Mouse (Mus musculus) kidney, adult 18-20 months (tissue): ENCODE measurements around the gene Cog4.

ENCODE experiments used
- DNase-seq: peaks from one replicate; pipeline ENCODE4 v3.0.0; 2021

Cog4 gene

DNA sequence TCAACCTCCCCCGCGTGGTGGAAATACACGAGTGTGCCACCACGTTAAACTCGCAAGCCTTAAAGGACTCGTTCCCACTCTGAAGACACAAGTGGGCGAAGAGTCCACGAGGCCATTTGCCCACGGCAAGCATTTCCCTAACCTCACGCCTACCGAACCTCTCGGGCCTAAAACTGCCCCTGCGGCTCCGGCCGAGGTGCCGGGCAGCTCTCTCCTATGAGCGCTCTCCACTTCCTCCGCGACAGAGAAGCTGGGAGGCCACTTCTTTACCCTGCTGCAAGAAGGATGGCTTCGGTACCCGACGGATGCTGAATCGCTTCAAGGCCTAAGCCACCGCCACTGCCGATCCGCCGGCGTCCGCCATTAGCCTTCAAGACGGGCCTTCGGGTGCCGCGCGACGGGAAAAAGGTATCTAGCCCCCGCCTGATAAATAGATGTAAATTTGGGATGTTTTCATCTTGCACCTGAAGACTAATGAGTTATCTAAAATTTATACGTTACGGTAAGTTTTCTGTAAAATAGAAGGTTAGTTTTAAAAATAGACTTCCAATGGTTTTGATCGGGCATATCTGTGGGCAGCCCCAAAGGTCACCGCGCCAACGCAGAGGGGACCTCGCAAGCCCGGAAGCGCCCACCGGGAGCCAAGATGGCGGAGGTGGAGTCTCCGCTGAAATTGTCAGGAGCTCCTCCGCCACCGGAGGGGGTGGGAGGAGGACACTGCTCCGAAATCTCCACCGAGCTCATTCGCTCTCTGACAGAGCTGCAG, at the start of gene Cog4, which contains the start of gene Sf3b3:
Gene Cog4, plus strand, starts transcription at position 196 of the 766 bp plus-strand sequence.
Gene Sf3b3, minus strand, starts transcription at position 383 of the 766 bp plus-strand sequence.
- DNase-seq = peak; percentile 88

DNA sequence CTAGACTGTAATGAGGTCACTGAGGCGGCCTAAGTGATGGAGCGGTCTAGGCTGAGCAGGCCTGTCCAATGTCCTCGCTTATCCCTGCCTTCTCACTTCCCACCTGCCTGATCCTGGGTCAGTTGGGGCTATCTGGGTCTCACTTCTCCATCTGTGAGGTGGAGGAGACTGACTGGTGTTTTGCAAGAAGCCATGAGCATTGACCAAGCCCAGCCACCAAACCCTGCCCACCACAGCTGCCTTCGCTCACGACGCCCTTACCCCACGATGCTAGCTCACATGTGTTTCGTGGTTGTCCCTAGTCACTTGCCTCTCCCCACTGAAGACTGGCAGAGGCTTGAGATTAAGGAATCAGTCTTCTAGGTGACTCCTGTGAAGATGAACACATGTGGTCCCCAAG, 49.3 kb upstream of the Cog4 start:
- DNase-seq = no peak

DNA sequence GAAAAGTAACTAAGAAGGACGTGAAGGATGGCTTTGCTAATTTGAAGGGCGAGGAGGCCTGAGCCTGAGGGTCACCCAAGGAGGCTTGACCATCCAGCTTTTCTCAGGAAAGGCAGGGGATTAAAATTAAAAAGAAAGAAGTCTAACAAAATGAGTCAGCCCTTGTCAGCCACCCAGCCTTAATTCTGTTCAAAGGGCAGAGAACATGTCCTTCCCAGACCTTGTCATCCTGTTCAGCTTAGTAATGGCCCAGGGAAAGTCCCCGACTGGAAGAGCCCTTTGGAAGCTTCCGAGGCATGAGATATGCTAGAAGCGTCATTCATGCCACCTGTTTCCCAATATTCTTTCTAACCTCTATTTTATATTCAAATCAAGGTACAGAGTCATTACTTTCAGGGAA, 43.4 kb upstream of the Cog4 start:
- DNase-seq = peak; percentile 34

DNA sequence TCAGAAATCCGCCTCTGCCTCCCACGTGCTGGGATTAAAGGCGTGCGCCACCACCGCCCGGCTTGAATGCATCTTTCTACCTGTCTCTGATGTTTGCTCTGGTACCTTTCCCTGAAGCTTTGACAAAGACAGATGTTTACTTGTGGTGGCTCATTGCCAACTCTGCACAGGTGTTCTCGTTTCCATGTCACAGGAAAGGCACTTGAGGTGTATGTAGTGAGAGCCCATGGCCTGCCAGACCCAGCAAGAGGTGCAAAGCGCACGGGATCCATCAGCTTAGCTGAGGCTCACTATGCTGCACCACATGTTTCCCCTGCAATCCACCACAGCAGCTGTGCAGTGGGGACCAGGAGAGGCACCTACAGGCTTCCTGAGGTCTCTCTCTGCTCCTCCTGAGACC, 42.5 kb upstream of the Cog4 start:
- DNase-seq = no peak

DNA sequence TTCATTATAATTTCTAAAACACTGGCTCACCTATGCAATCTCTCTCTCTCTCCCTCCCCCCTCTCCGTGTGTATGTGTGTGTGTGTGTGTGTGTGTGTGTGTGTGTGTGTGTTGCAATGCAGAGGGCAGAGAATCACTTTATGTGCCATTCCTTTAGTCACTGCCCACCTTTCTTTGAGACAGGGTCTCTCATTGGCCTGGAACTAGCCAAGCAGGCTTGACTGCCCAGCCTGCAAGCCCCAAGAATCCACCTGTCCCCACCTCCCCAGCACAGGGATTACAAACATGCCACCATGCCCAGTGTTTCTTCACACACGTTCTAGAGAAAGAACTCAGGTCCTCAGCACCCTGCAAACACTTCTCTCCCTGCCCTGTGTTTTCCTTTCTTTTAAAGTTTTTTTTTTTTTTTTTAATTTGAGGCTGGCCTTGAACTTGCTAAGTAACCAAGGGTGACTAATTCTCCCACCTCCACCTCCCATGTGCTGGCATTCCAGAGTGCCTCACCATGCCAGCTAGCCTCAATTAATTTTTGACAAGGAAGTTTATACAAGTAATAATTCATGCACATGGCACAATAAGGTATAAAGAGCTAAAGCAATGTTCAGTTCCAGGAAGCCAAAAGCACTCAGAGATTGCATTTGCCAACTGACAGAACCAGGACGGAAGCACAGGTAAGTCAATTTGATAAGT, 41.4 kb upstream of the Cog4 start:
- no peak for DNase-seq

DNA sequence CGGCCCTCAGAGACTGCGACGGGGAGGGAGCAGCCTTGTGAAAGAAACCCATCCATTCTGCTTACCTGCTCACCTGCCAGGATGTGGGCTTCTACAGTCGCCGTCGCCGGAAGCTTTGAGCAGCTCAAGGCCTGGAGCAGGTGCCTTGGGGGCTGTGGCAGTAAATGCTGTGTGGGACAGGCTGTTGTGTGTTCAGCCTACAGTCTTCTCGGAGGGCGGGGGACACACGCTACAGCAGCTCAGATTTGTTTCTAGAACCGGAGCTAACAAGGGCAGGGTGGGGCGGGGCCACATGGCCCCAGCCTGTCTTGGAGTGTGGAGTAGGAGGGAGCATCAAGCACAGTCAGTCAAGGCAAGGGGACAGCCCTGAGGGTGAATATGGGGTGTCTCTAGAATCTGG, 40.7 kb upstream of the Cog4 start, which contains the start of gene Il34:
Gene Il34, minus strand, starts transcription at position 256 of the 400 bp plus-strand sequence.
- DNase-seq = peak; percentile 34

DNA sequence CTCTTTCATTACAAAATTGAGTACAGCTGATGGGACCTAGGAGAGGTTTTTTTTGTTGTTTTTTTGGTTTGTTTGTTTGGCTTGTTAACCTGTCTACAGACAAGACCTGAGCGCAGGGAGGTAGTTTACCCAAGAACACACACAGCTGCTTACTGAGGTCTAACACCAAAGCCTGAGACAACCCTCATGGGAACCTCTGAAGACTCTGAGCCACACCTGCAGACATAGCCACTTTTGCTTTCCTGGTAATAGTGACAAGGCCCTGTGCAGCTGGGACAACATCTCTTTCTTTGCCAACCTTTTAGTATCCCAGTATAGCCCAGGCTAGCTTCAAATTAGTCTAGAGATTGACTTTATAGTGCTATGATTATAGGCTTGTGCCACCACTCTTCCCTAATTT, 40.3 kb upstream of the Cog4 start:
- no peak for DNase-seq

DNA sequence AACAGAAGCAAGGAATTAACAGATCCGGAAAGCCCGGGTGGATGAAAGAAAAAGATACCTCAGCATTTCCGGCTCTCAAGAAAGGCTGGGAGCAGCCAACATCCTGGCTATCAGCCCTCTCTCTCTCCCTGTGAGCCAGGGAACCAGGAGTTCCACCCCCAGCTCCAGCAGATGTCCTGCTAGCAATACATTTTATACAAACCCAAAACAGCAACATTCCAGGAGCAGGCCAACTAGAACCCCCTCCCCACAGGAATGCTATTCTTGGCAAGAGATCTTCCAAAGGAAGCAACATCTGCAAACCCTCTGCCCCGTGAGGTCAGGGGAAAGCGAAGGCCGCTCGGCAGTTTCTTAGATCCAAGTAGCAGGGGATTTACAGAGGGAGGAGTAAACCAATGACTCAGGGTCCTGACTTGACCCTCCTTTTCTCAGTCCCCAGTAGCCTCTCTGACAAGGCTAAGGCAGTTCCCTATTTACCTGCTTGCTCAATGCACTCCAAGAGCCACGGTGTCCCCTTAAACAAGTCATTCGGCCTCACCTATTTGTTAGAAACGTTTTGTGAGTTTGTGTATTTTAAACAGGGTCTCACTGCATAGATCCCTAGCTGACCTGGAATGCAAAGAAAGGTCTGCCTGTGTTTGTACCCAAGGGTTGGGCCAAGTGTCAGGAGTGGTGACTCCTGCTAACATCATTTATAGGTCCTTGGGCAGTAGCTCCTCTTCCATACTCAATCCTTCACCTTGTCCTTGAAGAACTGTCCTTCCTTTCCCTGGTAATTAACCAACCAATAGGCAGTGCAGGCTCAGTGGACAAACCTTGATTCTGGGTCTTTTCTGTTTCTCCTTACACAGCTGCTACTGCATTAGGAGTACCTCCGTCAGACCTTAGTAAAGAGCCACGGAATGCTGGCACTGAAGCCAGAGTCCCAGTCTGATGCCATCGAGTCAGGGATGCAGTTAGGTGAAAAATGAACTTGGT, 37.6 kb upstream of the Cog4 start:
- peak; percentile 28 for DNase-seq

DNA sequence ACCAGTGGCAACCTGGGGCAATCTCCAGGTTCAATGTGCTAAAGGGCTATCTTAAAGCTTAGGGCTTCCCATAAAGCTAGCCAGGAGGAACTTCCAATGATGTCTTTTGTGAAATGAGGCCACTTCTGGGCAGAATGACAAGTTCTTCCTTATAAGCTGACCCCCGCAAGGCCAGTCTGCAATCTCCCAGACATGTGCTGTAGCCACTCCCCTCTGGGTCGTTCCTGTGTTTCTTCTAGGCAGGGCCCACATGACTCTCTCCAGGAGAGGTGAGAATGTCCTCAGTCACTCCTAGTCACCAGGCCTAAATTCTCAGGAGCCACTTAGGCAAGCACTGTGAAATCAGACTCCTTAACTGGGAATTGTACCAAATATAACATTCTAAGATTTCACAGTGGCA, 36.6 kb upstream of the Cog4 start:
- no peak for DNase-seq

DNA sequence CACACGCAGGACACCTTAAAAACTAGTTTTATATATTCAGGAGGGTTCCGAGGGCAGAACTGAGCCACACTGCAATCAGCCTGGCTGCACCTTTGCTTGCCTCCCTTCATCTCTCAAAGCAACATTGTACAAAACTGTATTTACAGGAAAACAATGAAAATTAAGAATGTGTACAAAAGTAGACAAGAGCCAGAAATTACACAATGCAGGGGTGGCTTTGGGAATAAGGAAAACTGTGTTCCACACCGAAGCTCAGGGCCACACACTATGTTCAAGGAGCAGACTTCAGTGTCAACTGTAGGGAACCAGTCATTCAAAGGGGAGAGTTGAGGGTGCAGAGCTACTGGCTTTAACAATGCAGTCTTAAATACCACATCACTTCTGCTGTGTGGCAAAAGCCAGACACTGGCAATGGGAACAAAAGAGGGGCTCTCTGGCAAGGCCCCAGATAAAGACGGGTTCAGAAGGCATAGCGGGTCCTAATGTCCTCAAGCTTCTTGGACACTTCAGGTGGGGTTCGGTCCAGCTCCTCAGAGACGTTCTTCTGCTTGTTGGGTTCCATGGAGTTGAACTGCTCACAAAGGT, 35.8 kb upstream of the Cog4 start:
- DNase-seq = no peak

DNA sequence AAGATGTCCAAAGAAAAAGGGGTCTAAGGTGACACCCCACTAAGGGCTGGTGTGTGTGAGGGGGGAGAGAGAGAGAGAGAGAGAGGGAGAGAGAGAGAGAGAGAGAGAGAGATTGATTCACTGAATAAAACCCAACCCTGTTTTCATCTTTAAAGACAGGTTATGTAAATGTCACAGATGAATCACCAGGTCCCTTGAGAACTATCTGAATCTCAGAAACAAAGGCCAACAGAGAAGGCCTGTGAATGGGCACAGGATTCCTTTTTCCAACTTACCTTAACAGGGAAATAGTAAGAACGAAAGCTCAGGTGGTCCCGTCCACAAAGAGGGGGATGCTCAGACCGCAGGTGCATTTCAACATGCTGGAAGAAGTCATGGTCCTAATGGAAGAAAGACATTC, 35.3 kb upstream of the Cog4 start:
- no peak for DNase-seq

DNA sequence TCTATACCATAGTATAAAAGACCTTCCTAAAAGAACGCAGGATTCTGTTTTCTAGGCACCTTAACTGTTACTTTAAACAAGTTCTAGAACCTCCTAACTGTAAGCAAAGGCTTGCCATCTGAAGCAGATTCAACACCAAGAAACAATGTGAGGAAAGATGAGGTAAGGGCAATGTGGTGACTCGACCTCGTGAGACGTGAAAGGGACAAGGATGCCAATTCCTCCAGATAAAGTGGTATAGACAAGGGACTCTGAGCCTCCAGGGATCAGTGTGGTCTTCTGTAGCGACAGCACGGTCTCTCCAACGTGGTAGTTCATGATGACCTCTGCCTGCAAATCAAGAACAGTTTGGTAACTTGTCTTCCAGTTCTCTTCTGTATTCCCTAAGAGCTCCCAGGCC, 34.6 kb upstream of the Cog4 start:
- no peak for DNase-seq

DNA sequence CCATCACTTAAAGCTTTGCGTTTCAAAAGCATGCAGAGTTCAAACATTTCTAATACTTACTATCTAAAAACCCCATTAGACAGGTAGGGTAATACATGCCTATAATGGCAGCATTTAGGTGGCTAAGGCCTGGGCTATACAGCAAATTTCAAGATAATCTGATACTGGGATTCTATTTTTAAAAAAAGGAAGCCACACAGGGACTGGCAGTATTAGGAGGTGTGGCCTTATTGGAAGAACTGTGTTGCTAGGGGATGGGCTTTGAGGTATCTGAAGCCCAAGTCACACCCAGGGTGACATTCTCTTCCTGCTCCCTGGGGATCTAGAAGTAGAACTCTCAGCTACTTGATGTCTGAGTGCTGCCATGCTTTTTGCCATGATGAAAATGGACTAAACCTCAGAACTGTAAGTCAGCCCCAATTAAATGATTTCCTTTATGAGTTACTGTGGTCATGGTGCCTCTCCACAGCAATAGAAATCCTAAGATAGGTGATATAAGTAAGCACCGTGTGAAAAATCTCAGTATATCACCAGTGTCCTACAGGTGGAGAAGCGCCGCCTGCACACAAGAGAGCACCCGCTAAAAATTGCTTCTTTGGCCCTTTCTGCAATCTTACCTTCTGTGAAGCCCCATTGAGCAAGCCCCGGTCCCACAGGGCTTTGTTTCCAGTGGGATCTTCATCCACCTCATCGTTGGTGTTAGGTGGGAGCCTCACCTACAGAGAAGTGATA, 33.9 kb upstream of the Cog4 start:
- no peak for DNase-seq

DNA sequence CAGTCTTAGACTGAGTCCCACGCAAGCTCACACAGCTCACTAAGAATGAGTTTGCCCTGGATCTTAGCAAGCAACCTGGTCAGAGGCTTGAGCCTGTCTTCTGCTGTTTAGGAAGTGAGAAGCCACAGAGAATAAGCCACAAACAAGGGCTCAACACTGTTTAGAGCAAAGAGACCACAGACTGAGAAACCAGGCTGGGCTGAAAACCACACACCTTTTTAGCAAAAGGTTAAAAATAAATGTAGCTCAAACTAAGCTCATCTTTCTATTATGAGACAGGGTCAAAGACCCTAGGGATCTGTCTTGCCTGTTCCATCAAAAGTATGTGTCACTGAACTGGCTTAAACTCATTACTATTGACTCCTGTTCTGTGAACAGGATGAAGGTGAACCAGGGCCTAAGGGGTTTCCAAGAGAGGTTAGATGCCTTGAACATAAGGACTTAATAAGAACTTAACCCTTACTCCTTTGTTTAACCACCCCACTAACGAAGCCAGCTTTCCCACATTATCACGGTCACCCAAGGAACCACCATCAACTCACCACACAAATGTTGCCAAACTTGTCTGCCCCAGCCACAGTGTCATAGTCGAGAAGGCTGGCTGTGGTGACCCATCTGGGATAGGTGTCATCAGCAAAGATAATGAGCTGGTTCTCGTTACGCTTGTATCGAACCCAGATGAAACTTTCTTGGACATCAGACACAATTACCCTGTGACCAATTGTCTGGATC, 33.2 kb upstream of the Cog4 start:
- DNase-seq = no peak

DNA sequence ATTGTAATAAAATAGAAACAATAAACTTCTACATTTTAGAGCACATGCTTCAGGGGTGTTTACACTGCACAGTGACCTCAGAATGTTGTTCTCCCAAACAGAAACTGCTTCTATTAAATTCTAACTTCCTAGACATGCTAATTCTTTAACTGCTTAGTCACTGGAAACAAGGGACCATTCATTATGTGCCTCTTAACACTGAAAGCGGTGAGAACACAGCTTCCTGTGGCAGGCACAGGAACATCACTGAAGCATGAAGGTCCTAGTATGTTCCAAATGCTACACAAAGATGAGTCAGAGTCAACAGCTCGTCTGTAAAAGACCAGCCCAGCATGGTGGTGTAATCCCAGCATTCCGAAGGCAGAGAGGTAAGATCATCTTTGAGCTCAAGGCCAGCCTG, 31.1 kb upstream of the Cog4 start:
- DNase-seq = no peak

DNA sequence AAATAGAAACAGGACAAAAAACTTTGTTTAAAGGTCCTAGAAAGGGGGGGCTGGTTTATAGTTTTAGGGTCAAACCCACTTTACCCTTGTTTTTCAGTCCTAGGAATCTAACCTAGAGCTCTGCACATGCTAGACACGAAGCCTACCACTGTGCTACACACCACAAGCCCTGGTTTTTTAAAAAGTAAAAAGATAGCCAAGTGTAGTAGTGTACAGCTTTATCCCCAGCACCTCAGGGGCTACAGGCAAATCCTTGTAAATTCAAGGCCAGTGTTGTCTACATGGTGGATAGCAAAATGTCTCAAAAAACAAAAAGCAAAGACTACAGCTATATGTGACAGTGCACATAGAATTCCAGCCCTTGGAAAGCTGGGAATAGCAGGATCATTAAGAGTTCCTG, 29.4 kb upstream of the Cog4 start:
- DNase-seq = no peak

DNA sequence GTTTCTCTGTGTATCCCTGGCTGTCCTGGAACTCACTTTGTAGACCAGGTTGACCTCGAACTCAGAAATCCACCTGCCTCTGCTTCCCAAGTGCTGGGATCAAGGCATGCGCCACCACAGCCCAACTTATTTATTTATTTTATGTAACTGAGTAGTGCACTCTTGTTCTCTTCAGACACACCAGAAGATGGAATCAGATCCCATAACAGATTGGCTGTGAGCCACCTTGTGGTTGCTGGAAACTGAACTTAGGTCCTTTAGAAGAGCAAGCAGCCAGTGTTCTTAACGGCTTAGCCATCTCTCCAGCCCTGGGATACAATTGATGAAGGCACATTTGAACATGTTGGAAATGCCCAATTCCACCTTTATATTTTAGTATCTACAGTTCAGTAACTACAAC, 27.8 kb upstream of the Cog4 start:
- DNase-seq = no peak

DNA sequence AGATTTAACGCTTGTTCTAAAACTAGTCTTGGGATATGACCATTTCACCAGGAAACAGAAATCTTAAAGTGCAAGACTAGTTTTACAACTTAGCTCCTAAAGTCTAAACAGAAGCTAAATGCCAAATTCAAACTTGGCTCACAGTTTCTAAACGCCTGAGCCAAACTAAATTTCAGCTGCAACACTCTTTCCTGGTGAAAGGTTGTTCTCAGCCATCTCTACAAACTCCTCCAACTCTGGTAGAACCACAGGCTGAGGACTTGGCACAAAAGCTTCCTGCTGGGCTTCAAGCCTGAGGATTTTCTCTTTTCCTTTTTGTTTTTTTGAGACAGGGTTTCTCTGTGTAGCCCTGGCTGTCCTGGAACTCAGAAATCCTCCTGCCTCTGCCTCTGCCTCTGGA, 26.1 kb upstream of the Cog4 start:
- DNase-seq = no peak

DNA sequence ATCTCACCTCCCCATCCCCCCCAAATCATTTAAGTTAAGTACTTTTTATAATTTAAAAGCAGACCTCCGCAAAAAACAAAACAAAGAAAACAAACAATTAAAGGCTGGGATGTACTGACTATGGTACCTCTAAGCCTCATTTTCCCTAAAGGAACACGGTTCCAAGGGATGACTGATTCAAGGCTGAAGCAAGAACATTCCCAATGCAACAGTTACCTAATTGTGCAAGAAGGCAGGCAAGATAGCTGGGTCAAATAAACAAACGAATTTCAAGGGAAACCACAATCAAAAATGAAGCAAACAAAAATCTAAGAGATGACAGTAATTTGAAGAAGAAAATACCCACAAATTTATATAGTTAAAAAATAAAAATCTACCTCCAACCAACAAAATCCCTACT, 24.4 kb upstream of the Cog4 start:
- DNase-seq = no peak

DNA sequence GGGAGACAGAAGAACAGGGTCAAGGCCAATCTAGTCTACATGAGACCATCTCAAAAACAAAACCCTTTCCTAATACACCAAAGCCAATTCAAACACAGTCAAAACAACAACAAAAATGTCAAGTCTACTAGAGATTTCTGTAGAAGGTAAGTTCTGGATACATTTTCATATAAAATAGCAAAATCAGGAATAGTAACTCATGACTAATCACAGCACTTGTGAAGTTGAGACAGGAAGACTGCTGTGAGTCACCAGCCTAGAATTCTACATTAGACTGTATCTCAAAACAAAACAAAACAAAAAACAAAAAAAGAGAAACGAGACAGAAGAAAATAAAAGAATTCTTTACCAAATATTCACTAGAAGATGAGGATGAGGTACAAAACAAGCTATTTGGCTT, 21.5 kb upstream of the Cog4 start:
- no peak for DNase-seq

DNA sequence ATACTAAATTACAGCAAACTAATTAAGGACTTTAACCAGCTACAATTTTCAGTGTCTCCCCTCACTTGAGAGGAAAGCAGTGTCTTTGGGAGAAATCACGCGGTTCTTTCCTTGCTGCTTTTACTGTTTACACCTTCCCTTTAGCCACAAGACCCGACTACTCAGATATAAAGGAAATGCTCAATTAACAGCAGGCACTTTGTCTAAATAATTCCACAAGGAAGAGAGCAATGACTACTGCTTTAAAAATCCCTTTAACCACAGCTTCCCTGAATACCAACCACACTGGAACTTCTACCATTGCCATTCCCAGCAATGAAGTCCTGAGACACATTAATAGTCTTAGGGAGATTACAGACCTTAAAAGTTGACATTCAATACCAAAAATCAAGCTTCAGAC, 17.9 kb upstream of the Cog4 start:
- no peak for DNase-seq

DNA sequence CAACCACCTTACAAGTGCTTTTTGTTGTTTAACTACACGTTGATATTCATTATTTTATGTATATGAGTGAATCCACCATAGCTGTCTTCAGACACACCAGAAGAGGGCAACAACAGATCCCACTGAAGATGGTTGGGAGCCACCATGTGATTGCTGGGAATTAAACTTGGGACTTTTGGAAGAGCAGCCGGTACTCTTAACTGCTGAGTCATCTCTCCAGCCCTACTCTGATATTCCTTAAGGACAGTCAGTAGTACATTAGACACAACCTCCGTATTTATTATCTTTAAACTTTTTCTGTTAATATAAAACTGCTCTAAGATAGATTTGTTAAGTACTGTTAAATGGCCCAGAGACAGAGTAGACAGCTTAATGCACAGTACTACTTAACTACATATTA, 14.4 kb upstream of the Cog4 start:
- no peak for DNase-seq
